17 mouse cellular contexts compared by ENCODE assay signal in the genomic region with DNA sequence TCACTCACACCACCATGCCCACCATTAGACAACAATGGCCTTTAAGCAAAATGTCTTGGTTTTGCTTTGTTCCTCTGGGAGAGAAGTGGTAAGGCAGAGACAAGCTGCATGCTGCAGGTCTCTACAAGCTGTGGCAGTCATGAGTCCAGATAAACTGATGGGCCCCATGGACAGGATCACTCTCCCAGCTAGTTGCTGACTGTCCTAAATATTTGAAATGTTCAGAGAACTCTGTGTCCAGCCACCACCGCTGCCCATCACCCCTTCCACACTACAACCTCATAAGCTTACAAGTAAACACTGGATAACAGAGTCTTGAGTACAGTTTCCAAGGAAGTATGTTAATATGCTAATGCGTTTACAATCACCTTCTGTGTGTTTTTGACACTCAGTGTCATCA.
"Had no signal": no experiment of that assay in that cellular context is flagged by ENCODE, and none has a peak within 500 bp of the region (broad histone marks: within the 10 kb centered on the region; RNA-seq: fewer than 3 reads in every experiment).

No protein-coding gene starts in this region.

- ATAC-seq: lung, postnatal 0 days; midbrain, embryonic 13.5 days had no signal

- H3K9ac ChIP-seq: lung, embryonic 15.5 days had no signal

- H3K4me2 ChIP-seq: lung, embryonic 15.5 days; midbrain, embryonic 11.5 days had no signal

- H3K4me3 ChIP-seq: lung, embryonic 15.5 days; midbrain, embryonic 13.5 days; midbrain, embryonic 15.5 days; neural tube, embryonic 12.5 days had no signal

- H3K27ac ChIP-seq: lung, embryonic 15.5 days; macrophage; neural tube, embryonic 12.5 days had no signal

- H3K27me3 ChIP-seq: lung, embryonic 15.5 days; megakaryocyte, embryonic 14.5 days; midbrain, embryonic 13.5 days; midbrain, embryonic 15.5 days; neural tube, embryonic 12.5 days had no signal

- H3K9me3 ChIP-seq: lung, embryonic 15.5 days; megakaryocyte, embryonic 14.5 days; midbrain, embryonic 13.5 days; midbrain, embryonic 15.5 days; neural tube, embryonic 12.5 days had no signal

- H3K36me3 ChIP-seq: lung, embryonic 15.5 days; midbrain, embryonic 13.5 days; midbrain, embryonic 15.5 days; neural tube, embryonic 12.5 days had no signal

- DNase-seq: lung, adult 2 months; lung, postnatal 14 days; lung, postnatal 36 days; retina, postnatal 1 day; right cerebral cortex, postnatal 4 days; spleen, adult 18-20 months; thymus, adult 18-20 months; thymus, postnatal 14 days; thymus, postnatal 36 days had no signal
